Mouse (Mus musculus) v-Abl transformed pro-B cells (cell line): ENCODE results near the gene 6430548M08Rik.

Experiments
- in situ Hi-C, 2 experiments: fragments of 400-800 bp; cut with MboI; formaldehyde crosslinking; loops; one replicate each; pipeline ENCODE4 v1.15.1; 2025; ENCODE audit not compliant: unreplicated experiment in 2 of 2

The 6430548M08Rik gene

GRCm38 (mm10) chr8:120113758-120114255 lies at the start of gene 6430548M08Rik:
Gene 6430548M08Rik (plus strand): TSS chr8:120114152.
- in situ Hi-C loops = no loop called here

DNA sequence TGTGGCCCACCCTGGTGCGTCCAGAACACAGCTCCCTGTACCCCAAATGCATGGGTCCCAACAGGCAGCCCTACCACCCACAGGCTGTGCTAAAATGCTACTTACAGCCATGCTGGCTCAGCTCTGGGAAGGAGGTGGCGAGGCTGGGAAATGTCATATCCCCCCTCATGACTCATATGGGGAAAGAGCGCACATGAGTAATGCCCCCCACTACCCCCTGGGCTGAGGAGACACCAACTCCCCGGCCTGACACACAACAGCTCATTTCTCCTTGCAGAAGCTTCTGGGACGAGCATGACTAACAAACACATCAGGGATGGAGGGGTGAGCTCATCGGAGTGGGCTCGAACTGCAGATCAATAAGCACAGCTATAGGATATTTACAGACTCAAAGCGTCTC lies 48.3 kb upstream of the 6430548M08Rik start:
- in situ Hi-C loops = loop anchor here in 1 of 2 experiments (10.0 kb wide), 2 partner anchors 291 to 381 kb away; partner anchors contain the start of gene Tldc1

DNA sequence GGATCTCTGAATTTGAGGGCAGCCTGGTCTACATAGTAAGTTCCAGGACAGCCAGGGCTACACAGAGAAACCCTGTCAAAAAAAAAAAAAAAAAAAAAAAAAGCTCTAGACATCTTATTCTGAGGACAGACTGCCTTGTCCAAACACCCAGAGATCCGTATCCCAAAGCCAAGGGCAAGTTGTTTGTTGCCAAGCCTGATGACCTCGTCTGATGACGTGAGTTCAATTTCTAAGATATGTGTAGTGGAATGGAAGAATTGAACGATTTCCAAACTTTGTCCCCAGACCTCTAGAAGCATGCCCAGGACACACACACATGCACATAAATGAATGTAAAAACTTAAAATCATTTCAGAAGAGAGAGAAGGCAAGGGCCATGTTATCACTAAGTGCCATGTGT lies 47.7 kb upstream of the 6430548M08Rik start:
- in situ Hi-C loops = loop anchor here in 1 of 2 experiments (10.0 kb wide), 2 partner anchors 291 to 381 kb away; partner anchors contain the start of gene Tldc1

GRCm38 (mm10) chr8:120067936-120068668 lies 45.9 kb upstream of the 6430548M08Rik start:
- in situ Hi-C loops = loop anchor here in 1 of 2 experiments (10.0 kb wide), 2 partner anchors 293 to 383 kb away; partner anchors contain the start of gene Tldc1

DNA sequence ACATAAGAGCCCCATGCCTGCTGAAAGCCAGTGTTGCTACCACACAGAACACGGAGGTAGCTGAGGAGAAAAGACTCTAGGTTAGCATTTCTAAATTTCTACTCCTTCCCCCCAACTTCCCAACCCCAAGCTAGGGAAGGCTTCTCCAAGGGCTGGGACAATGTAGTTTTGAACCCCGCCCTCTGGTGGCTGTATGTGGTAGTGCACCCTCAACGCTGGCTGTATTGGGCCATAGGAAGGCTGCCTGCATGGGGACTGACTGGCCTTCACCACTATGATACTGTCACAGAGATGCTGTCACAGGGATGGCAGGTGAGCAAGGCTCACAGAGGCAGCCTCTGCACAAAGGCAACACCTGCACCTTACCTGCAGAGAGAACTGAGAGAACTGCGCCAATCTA lies 42.3 kb upstream of the 6430548M08Rik start:
- in situ Hi-C loops = loop anchor here in 1 of 2 experiments (10.0 kb wide), 1 partner anchor 387 kb away; no protein-coding TSS in a partner anchor

DNA sequence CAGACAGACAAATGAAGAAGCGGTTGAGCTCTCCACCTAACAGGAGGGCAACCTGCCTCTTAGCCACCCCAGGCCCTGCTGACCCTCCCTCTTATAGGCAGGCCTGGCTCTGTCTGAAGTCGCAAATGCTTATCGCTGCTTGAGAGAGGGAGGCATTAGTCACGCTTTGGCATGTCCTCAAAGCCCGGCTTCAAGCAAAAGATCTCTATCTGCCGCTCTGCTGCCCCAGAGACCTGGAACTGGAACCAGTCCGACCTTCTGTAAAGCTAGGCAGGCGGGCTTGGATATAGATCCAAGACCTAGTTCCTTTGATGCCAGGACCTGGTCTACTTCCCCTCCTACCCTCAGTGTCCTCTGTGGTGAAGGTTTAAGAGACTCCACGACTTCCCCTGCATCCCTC lies 41.7 kb upstream of the 6430548M08Rik start:
- in situ Hi-C loops = loop anchor here in 1 of 2 experiments (10.0 kb wide), 1 partner anchor 387 kb away; no protein-coding TSS in a partner anchor

- in situ Hi-C loops = loop anchor here in 1 of 2 experiments (10.0 kb wide), 1 partner anchor 388 kb away; no protein-coding TSS in a partner anchor
These were observed 41.1 kb upstream of the 6430548M08Rik start for GRCm38 (mm10) chr8:120072827-120073226.

GRCm38 (mm10) chr8:120074516-120074915 lies 39.4 kb upstream of the 6430548M08Rik start:
- in situ Hi-C loops = loop anchor here in 1 of 2 experiments (10.0 kb wide), 1 partner anchor 390 kb away; no protein-coding TSS in a partner anchor

DNA sequence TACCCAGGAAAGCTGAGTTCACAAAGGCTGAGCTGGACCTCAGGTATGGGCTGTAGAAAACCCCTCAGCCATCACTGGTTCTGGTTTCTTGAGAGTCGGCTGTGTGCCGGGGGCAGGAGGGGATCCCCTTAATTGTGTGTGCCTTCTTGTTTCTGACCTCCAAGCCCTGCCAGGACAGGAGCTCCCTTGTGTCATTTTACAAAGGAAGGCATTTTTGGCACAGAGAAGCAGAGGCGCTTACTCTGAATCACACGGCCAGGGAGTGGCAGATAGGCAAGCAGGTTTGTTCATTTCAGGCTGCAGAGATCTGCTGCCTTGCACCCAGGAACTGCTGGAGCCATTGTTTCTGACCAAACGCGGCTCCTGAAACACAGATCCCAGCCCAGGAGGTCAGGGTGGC lies 38.6 kb upstream of the 6430548M08Rik start:
- in situ Hi-C loops = loop anchor here (5.0 to 10.0 kb wide), 2 partner anchors 128 to 391 kb away; no protein-coding TSS in a partner anchor

GRCm38 (mm10) chr8:120078080-120078479 lies 35.9 kb upstream of the 6430548M08Rik start:
- in situ Hi-C loops = loop anchor here (5.0 to 10.0 kb wide), 2 partner anchors 131 to 393 kb away; no protein-coding TSS in a partner anchor

DNA sequence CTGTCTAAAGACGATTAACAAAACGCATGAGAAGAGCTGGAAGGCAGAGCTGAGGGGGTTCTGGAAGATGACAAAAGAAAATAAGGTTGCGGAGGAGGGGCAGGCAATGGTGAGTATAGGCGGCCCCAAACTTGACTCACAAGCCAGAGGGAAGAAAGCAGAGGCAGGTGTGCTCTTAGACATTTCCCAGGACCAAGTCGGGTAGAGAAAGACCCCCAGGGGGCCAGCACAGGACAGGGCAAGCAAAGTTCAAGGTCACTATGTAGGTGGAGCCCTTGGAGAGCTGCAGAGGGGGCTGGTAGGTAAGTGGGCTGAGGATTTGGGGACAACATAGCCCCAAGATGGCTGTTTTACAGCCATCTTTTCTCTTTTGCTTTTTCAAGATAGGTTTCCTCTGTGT lies 34.6 kb upstream of the 6430548M08Rik start:
- in situ Hi-C loops = loop anchor here (5.0 to 10.0 kb wide), 2 partner anchors 132 to 395 kb away; no protein-coding TSS in a partner anchor

DNA sequence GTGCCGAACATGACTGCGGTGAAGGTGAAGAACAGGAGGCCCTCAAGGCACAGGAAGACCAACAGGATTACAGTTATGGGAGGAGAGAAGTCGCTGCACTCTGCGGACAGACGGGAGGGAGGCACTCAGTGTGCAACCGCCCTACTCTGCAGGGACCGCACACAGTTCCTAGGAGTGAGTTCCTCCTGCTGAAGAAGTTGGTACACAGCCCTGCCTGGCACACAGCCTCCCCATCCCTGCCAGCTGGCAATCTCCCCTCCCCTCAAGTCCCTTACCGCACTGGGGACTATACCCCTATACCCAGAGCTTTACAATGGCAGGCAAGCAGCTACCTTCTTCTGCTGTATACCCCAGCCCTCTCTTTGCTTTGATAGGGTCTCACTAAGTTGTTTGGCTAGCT lies 30.7 kb upstream of the 6430548M08Rik start:
- in situ Hi-C loops = no loop called here

GRCm38 (mm10) chr8:120084783-120085182 lies 29.2 kb upstream of the 6430548M08Rik start:
- in situ Hi-C loops = no loop called here

GRCm38 (mm10) chr8:120089511-120089910 lies 24.4 kb upstream of the 6430548M08Rik start:
- in situ Hi-C loops = no loop called here

DNA sequence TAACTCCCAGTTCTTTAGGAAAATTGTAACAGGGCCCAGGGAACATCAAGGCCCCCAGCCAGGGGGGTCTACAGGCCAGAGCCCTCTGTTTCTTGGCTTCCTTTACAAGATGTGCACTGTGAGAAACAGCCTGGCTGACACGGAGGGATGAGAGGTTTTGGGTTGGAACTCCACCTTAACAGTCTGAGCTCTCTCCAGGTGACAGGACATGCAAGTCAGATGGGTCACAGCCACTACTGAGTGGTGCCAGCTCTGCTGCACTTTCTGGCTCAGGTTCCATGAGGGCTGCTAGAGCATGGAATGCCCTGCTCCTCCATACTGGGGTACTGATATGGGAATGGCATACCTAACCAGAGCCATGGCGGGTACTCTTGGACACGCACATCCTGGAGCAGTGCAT lies 22.9 kb upstream of the 6430548M08Rik start:
- in situ Hi-C loops = no loop called here

GRCm38 (mm10) chr8:120093103-120093502 lies 20.8 kb upstream of the 6430548M08Rik start:
- in situ Hi-C loops = no loop called here

DNA sequence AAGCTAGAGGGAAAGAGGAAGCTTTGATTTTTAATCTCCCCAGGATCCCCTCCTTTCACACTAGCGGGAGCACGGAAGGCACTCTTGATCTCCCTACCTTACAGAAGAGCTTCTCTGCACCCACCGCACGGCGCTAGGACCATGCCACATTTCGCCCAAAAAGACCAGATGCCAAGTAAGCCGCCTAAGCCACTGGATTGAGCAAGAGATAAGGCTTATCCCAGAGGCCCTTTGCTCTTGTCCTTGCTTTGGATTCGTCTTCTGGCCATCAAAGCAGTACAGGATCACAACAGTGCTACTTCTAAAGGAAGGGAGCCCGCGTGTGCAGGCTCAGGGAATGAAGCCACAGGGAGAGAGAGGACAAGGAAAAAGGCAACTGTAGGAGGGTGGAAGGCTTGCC lies 19.2 kb upstream of the 6430548M08Rik start:
- in situ Hi-C loops = no loop called here

- in situ Hi-C loops = no loop called here
These were observed 17.5 kb upstream of the 6430548M08Rik start for GRCm38 (mm10) chr8:120096486-120096885.

GRCm38 (mm10) chr8:120100388-120101067 lies 13.4 kb upstream of the 6430548M08Rik start:
- in situ Hi-C loops = no loop called here

- in situ Hi-C loops = no loop called here
These were observed 12.6 kb upstream of the 6430548M08Rik start, which contains the start of gene Zdhhc7 for GRCm38 (mm10) chr8:120101068-120101972. Gene Zdhhc7 (minus strand): TSS chr8:120101482.
